Mouse (Mus musculus): Measurements from ENCODE around the gene Slc37a4.
"Not testable (repeated sequence)": the region's sequence is repeated elsewhere in the genome, so short reads cannot be mapped to it uniquely, and the experiment has no call there.

Gene Slc37a4

GRCm38 (mm10) chr9:44398087-44398486 is 1.4 kb downstream of the Slc37a4 start:
- no peak for DNase-seq (ENCODE audit: inconsistent age in 2 of 2, low spot score in 1 of 2)

- no peak for DNase-seq (ENCODE audit: inconsistent age in 2 of 2, low spot score in 1 of 2)
Observed at GRCm38 (mm10) chr9:44398551-44398950, 1.9 kb downstream of the Slc37a4 start.

- DNase-seq (ENCODE audit: inconsistent age in 2 of 2, low spot score in 1 of 2) = no peak
Observed at GRCm38 (mm10) chr9:44399114-44399794, 2.6 kb downstream of the Slc37a4 start.

GRCm38 (mm10) chr9:44399795-44400114 is 3.1 kb downstream of the Slc37a4 start:
- peak in 1 of 2 experiments; percentile 14 for DNase-seq (ENCODE audit: inconsistent age in 2 of 2, low spot score in 1 of 2)

- peak in 1 of 2 experiments; percentile 13 for DNase-seq (ENCODE audit: inconsistent age in 2 of 2, low spot score in 1 of 2)
Observed at GRCm38 (mm10) chr9:44401081-44401480, 4.4 kb downstream of the Slc37a4 start.

GRCm38 (mm10) chr9:44405011-44405410 is 8.4 kb downstream of the Slc37a4 start:
- DNase-seq (ENCODE audit: inconsistent age in 2 of 2, low spot score in 1 of 2) = no peak

GRCm38 (mm10) chr9:44406906-44407751 is 10.5 kb downstream of the Slc37a4 start, which contains the start of the genes Rps25 and Trappc4:
Gene Rps25, plus strand, starts transcription at chr9:44407139.
Gene Trappc4, minus strand, starts transcription at chr9:44407600.
- DNase-seq (ENCODE audit: inconsistent age in 2 of 2, low spot score in 1 of 2) = peak; percentile 93 to 98

GRCm38 (mm10) chr9:44407752-44408097 is 11.1 kb downstream of the Slc37a4 start:
- DNase-seq (ENCODE audit: inconsistent age in 2 of 2, low spot score in 1 of 2) = no peak

GRCm38 (mm10) chr9:44408693-44409092 is 12.0 kb downstream of the Slc37a4 start:
- DNase-seq (ENCODE audit: inconsistent age in 2 of 2, low spot score in 1 of 2) = peak in 1 of 2 experiments; percentile 35

- DNase-seq (ENCODE audit: inconsistent age in 2 of 2, low spot score in 1 of 2) = peak in 1 of 2 experiments; percentile 32
Observed at GRCm38 (mm10) chr9:44410647-44411336, 14.1 kb downstream of the Slc37a4 start.

- no peak for DNase-seq (ENCODE audit: inconsistent age in 2 of 2, low spot score in 1 of 2)
Observed at GRCm38 (mm10) chr9:44411601-44412130, 15.0 kb downstream of the Slc37a4 start.

GRCm38 (mm10) chr9:44412306-44412705 is 15.7 kb downstream of the Slc37a4 start:
- DNase-seq (ENCODE audit: inconsistent age in 2 of 2, low spot score in 1 of 2) = peak in 1 of 2 experiments; percentile 34

- no peak for DNase-seq (ENCODE audit: inconsistent age in 2 of 2, low spot score in 1 of 2)
Observed at GRCm38 (mm10) chr9:44412781-44413180, 16.1 kb downstream of the Slc37a4 start.

GRCm38 (mm10) chr9:44417156-44417891 is 20.7 kb downstream of the Slc37a4 start:
- no peak for DNase-seq (ENCODE audit: inconsistent age in 2 of 2, low spot score in 1 of 2)

GRCm38 (mm10) chr9:44417892-44418363 is 21.3 kb downstream of the Slc37a4 start:
- peak; percentile 96 to 99 for DNase-seq (ENCODE audit: inconsistent age in 2 of 2, low spot score in 1 of 2)

- DNase-seq (ENCODE audit: inconsistent age in 2 of 2, low spot score in 1 of 2) = no peak
Observed at GRCm38 (mm10) chr9:44418519-44419385, 22.1 kb downstream of the Slc37a4 start, which contains the start of gene Ccdc84. Gene Ccdc84, minus strand, starts transcription at chr9:44418569.

- DNase-seq (ENCODE audit: inconsistent age in 2 of 2, low spot score in 1 of 2) = not testable (repeated sequence)
Observed at GRCm38 (mm10) chr9:44419730-44420129, 23.1 kb downstream of the Slc37a4 start.

GRCm38 (mm10) chr9:44420280-44420898 is 23.7 kb downstream of the Slc37a4 start:
- no peak for DNase-seq (ENCODE audit: inconsistent age in 2 of 2, low spot score in 1 of 2)

GRCm38 (mm10) chr9:44423576-44423975 is 26.9 kb downstream of the Slc37a4 start:
- no peak for DNase-seq (ENCODE audit: inconsistent age in 2 of 2, low spot score in 1 of 2)
